Mouse (Mus musculus) neural tube, embryonic 14.5 days (tissue): ENCODE results near the gene Llgl2. TPM values are rescaled to one million over a fixed set of nuclear protein-coding genes. Genes with fewer than 3 reads are reported as not detected.

Source experiments
- ATAC-seq: fragments of 200-750 bp; cut with Nextera tagmentation; 2 replicates; pipeline ENCODE4 v1.8.0; 2017; ENCODE audit warnings: low read depth, mild to moderate bottlenecking, moderate TSS enrichment, moderate library complexity
- H3K27ac ChIP-seq: fragments of 300-500 bp; sonication (generic); 2 replicates; pipeline ENCODE4 v1.5.1; 2014; ENCODE audit warnings: low read depth, mild to moderate bottlenecking, control low read depth, low read length, moderate library complexity, mixed read lengths
- H3K27me3 ChIP-seq: fragments of 300-500 bp; sonication (generic); 2 replicates; pipeline ENCODE4 v1.6.1; 2014; ENCODE audit warnings: low read length; ENCODE audit not compliant: control insufficient read depth, insufficient read depth
- H3K36me3 ChIP-seq: fragments of 300-500 bp; sonication (generic); 2 replicates; pipeline ENCODE4 v1.6.1; 2014; ENCODE audit warnings: low read length, mixed read lengths; ENCODE audit not compliant: control insufficient read depth, insufficient read depth
- H3K4me1 ChIP-seq: fragments of 300-500 bp; sonication (generic); 2 replicates; pipeline ENCODE4 v1.6.1; 2014; ENCODE audit warnings: low read length; ENCODE audit not compliant: control insufficient read depth, insufficient read depth
- H3K4me2 ChIP-seq: fragments of 300-500 bp; sonication (generic); 2 replicates; pipeline ENCODE4 v1.6.1; 2014; ENCODE audit warnings: mild to moderate bottlenecking, low read depth, low read length, control low read depth
- H3K4me3 ChIP-seq: fragments of 300-500 bp; sonication (generic); 2 replicates; pipeline ENCODE4 v1.5.1; 2014; ENCODE audit warnings: low read depth, low read length, control low read depth, mixed read lengths
- H3K9ac ChIP-seq: fragments of 300-500 bp; sonication (generic); replicated peaks from 2 replicates; pipeline ENCODE4 v1.6.1; 2014; ENCODE audit warnings: low read depth, mild to moderate bottlenecking, control low read depth, low read length, mixed read lengths
- H3K9me3 ChIP-seq: fragments of 300-500 bp; sonication (generic); 2 replicates; pipeline ENCODE4 v1.6.1; 2016; ENCODE audit warnings: low read length; ENCODE audit not compliant: control insufficient read depth
- WGBS: fragments of 180-500 bp; shearing (Covaris S2); extraction: QIAGEN DNeasy Blood & Tissue Kit; methylation state at CpG from one replicate; pipeline ENCODE4 v1.1.7; 2014; 5-methylcytosine and 5-hydroxymethylcytosine counted together
- polyA plus RNA-seq: library from polyadenylated mRNA; unstranded; fragments of >200 nt; fragmentation: Nextera tagmentation; extraction: Ambion mirVana; gene quantifications from 2 replicates; pipeline ENCODE4 v1.2.1, GENCODE M21; 2014

The Llgl2 gene
- polyA plus RNA-seq, 1 experiment from 2014 or later = 0.50 TPM

GRCm38 (mm10) chr11:115827624-115828023 lies 3.8 kb downstream of the Llgl2 start:
- Histone ChIP-seq H3K4me1 (peaks cover 9% of the 10 kb centered on the region; the same call in 1 of the 2 replicates), H3K4me3 (no peak overlapping the region), H3K27me3 (peaks cover 11% of the 10 kb centered on the region), H3K4me2 (no peak overlapping the region), H3K27ac (no peak overlapping the region), H3K9ac (no peak overlapping the region), H3K36me3 (0 out of 2 replicates have a peak, but pooled peaks cover under 1% of the 10 kb centered on the region), H3K9me3 (no peaks in the 10 kb centered on the region)
- 87% methylated on average over 6 of the region's 6 CpGs for WGBS
- no peak for ATAC-seq

DNA sequence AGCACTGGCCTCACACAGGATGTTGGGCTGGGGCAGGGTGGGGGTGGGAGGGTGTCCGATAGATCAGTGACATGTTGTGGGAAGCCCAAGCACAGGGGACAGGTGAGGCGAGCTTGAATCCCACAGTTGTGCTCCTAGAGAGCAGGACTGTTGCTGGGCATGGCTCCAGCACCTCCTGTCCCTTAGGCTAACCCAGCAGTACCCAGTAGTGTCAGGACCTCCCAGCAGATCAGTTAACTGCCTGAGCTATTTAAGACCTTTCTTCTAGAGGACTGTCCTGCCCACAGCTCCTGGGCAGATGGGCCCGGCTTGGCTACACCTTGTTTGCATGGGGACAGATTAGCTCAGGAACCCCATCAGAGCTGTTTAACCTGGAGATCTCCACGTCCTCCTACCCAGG lies 5.2 kb downstream of the Llgl2 start:
- no peak overlapping the region for H3K4me2 ChIP-seq
- H3K4me1 ChIP-seq = peaks cover 8% of the 10 kb centered on the region; the same call in 1 of the 2 replicates
- H3K9me3 ChIP-seq = no peaks in the 10 kb centered on the region
- no peaks in the 10 kb centered on the region for H3K36me3 ChIP-seq
- no peak overlapping the region for H3K27ac ChIP-seq
- peaks cover 11% of the 10 kb centered on the region for H3K27me3 ChIP-seq
- no peak for ATAC-seq
- 64% methylated on average over 4 of the region's 4 CpGs for WGBS
- no peak overlapping the region for H3K4me3 ChIP-seq
- no peak overlapping the region for H3K9ac ChIP-seq

- Histone ChIP-seq H3K27me3 (peaks cover 4% of the 10 kb centered on the region; the same call in 1 of the 2 replicates), H3K4me1 (peaks cover 3% of the 10 kb centered on the region; the same call in 1 of the 2 replicates), H3K4me3 (no peak overlapping the region), H3K27ac (no peak overlapping the region), H3K4me2 (no peak overlapping the region), H3K36me3 (no peaks in the 10 kb centered on the region), H3K9ac (no peak overlapping the region), H3K9me3 (no peaks in the 10 kb centered on the region)
- no peak for ATAC-seq
- WGBS = 22% methylated on average over 25 of the region's 25 CpGs
These were observed 6.9 kb downstream of the Llgl2 start for GRCm38 (mm10) chr11:115830550-115831325.

GRCm38 (mm10) chr11:115831518-115831917 lies 7.7 kb downstream of the Llgl2 start:
- Histone ChIP-seq H3K27ac (no peak overlapping the region), H3K27me3 (no peaks in the 10 kb centered on the region), H3K9ac (no peak overlapping the region), H3K4me1 (peaks cover 3% of the 10 kb centered on the region; the same call in 1 of the 2 replicates), H3K4me2 (no peak overlapping the region), H3K4me3 (no peak overlapping the region), H3K9me3 (no peaks in the 10 kb centered on the region), H3K36me3 (no peaks in the 10 kb centered on the region)
- WGBS = 48% methylated on average over 3 of the region's 3 CpGs
- no peak for ATAC-seq

GRCm38 (mm10) chr11:115832064-115832463 lies 8.2 kb downstream of the Llgl2 start:
- Histone ChIP-seq H3K9ac (no peak overlapping the region), H3K4me2 (no peak overlapping the region), H3K4me3 (no peak overlapping the region), H3K27me3 (no peaks in the 10 kb centered on the region), H3K27ac (no peak overlapping the region), H3K4me1 (peaks cover 3% of the 10 kb centered on the region; the same call in 1 of the 2 replicates), H3K36me3 (no peaks in the 10 kb centered on the region), H3K9me3 (no peaks in the 10 kb centered on the region)
- no peak for ATAC-seq
- WGBS = 58% methylated on average over 6 of the region's 6 CpGs

DNA sequence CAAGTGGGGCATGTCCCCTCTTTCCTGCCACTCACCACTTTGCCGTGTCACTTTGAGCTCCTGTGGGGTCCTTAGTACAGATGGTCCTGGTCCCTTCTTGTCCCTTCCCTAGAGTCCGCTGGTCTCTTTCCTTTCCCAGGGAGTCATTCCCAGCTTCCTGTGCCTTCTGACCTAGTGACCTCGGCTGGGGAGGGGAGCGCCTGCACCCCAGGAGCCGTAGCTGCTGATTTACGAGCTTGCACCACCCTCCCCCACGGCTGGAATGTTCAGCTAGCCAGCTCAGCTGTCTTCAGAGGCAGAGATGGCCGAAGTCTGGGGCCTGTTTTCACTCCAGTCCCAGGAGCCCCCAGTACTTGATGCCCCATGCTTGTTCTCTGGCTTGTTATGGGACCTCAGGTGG lies 8.7 kb downstream of the Llgl2 start:
- Histone ChIP-seq H3K4me3 (no peak overlapping the region), H3K27ac (no peak overlapping the region), H3K9ac (no peak overlapping the region), H3K36me3 (no peaks in the 10 kb centered on the region), H3K27me3 (no peaks in the 10 kb centered on the region), H3K9me3 (no peaks in the 10 kb centered on the region), H3K4me1 (peaks cover 3% of the 10 kb centered on the region; the same call in 1 of the 2 replicates), H3K4me2 (no peak overlapping the region)
- no peak for ATAC-seq
- whole genome bisulfite sequencing = 4% methylated on average over 8 of the region's 8 CpGs

GRCm38 (mm10) chr11:115833021-115833513 lies 9.2 kb downstream of the Llgl2 start:
- WGBS = 15% methylated on average over 8 of the region's 8 CpGs
- no peaks in the 10 kb centered on the region for H3K27me3 ChIP-seq
- no peak overlapping the region for H3K4me3 ChIP-seq
- no peaks in the 10 kb centered on the region for H3K36me3 ChIP-seq
- no peaks in the 10 kb centered on the region for H3K9me3 ChIP-seq
- no peak overlapping the region for H3K27ac ChIP-seq
- ATAC-seq = no peak
- H3K4me1 ChIP-seq = peaks cover 3% of the 10 kb centered on the region; the same call in 1 of the 2 replicates
- H3K9ac ChIP-seq = no peak overlapping the region
- H3K4me2 ChIP-seq = no peak overlapping the region

- Histone ChIP-seq H3K27me3 (no peaks in the 10 kb centered on the region), H3K4me2 (no peak overlapping the region), H3K36me3 (no peaks in the 10 kb centered on the region), H3K4me1 (peaks cover 3% of the 10 kb centered on the region; the same call in 1 of the 2 replicates), H3K9me3 (no peaks in the 10 kb centered on the region), H3K4me3 (no peak overlapping the region), H3K27ac (no peak overlapping the region), H3K9ac (no peak overlapping the region)
- 40% methylated on average over 6 of the region's 6 CpGs for WGBS
- no peak for ATAC-seq
These were observed 10.2 kb downstream of the Llgl2 start for GRCm38 (mm10) chr11:115834033-115834432.

DNA sequence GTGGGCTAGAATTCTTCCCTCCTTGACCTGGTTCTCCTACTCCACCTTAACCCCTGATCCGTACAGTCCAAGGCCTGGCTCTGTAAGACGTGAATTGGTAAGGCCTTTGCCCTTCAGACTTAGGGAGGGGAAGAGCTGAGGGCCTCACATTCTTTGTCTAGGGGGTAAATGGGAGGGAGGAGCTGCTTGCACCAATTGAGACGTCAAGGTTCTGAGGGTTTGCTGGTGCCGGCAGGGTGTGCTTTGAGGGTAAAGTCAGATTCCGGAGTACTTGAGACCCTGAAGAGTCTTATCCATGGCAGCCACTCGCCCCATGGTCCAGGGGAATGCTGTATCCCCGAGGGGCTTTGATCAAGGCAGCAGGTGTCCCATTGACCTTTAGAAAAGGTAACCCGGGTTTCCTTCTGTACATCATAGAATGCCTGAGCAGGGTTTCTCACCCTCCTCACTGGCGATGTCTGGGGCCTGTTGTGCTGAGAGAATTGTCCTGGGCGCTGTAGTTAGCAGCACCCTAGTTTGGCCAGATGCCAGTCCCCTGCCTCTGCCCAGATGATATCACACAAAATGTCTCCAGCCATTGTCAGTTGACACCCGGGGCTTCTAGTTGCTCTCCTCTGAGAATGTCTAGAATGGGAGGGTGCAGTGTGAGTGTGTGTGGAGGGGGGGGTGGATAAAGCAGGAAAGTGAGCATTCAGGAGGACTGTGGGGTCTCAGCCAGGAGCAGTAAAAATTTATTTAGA lies 13.0 kb downstream of the Llgl2 start:
- WGBS = 39% methylated on average over 11 of the region's 11 CpGs
- no peak overlapping the region for H3K27ac ChIP-seq
- no peaks in the 10 kb centered on the region for H3K9me3 ChIP-seq
- H3K36me3 ChIP-seq = no peaks in the 10 kb centered on the region
- no peak for ATAC-seq
- H3K27me3 ChIP-seq = no peaks in the 10 kb centered on the region
- H3K4me1 ChIP-seq = peaks cover 3% of the 10 kb centered on the region; the same call in 1 of the 2 replicates
- H3K9ac ChIP-seq = no peak overlapping the region
- H3K4me3 ChIP-seq = no peak overlapping the region
- H3K4me2 ChIP-seq = no peak overlapping the region
